Mouse (Mus musculus): ENCODE results near the gene Gm3543. TPM values are rescaled to one million over a fixed set of nuclear protein-coding genes. Genes with fewer than 3 reads are reported as not detected.

Gm3543 gene
- not detected for polyA plus RNA-seq (2012; fragmentation: generic; extraction: Trizol)

GRCm38 (mm10) chr14:41983225-41983624 is at the start of gene Gm3543:
Gene Gm3543 (minus strand): TSS chr14:41983325.

DNA sequence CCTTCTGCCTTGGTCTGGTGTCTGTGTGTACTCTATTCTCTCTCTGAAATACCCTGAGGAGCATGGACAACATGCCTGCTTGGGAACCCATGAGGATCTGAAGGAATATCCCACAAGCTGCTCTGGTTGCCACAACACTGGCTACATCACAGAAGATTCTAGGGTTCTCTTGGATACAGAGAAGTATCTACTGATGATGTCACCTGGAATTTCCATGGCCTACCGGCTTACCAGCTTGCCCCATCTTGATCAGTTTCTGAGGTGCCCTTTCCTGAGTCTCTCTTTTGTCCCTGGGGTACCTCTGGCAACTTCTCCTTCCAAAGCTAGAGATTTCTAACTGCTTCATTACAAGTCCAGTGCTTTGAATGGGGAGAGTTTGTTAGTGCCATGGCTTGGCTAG is 15.3 kb downstream of the Gm3543 start, which contains the start of gene Gm6401:
Gene Gm6401 (minus strand): TSS at position 101 of the 400 bp plus-strand sequence.

GRCm38 (mm10) chr14:41943695-41944094 is 39.4 kb downstream of the Gm3543 start, which contains the start of gene 1700024B05Rik:
Gene 1700024B05Rik (plus strand): TSS chr14:41943995.

Other genes with a start within 250 kb of the Gm3543 start
- not detected for gene Gm7929, start 232.7 kb downstream of the Gm3543 start, polyA plus RNA-seq (2012; fragmentation: generic; extraction: Trizol)
- not detected for gene Gm47189, start 210.9 kb downstream of the Gm3543 start, polyA plus RNA-seq (2012; fragmentation: generic; extraction: Trizol)
- gene Gm7980, start 76.0 kb downstream of the Gm3543 start, polyA plus RNA-seq (2012; fragmentation: generic; extraction: Trizol) = not detected
- gene 1700049E17Rik1, start 58.4 kb downstream of the Gm3543 start, polyA plus RNA-seq (2012; fragmentation: generic; extraction: Trizol) = not detected
- not detected for gene 1700024B05Rik, start 39.3 kb downstream of the Gm3543 start, polyA plus RNA-seq (2012; fragmentation: generic; extraction: Trizol)
- not detected for gene Gm6401, start 15.4 kb downstream of the Gm3543 start, polyA plus RNA-seq (2012; fragmentation: generic; extraction: Trizol)
- gene Gm7951, start 134.0 kb upstream of the Gm3543 start, polyA plus RNA-seq (2012; fragmentation: generic; extraction: Trizol) = not detected
- gene Gm17027, start 179.3 kb upstream of the Gm3543 start, polyA plus RNA-seq (2012; fragmentation: generic; extraction: Trizol) = not detected
- not detected for gene Gm3573, start 207.5 kb upstream of the Gm3543 start, polyA plus RNA-seq (2012; fragmentation: generic; extraction: Trizol)